Mouse (Mus musculus) left cerebral cortex, adult 8-10 months (tissue): Measurements from ENCODE around the gene Arap1. TPM values are rescaled to one million over a fixed set of nuclear protein-coding genes. Genes with fewer than 3 reads are reported as not detected.

Source experiments
- DNase-seq, 2 experiments: peaks; one replicate each; pipeline ENCODE4 v3.0.0; 2022; ENCODE audit warnings: low spot score in 2 of 2
- total RNA-seq, 4 experiments: library from RNA; stranded (reverse); gene quantifications; 2 replicates each; pipeline ENCODE4 v1.2.4; 2022

Gene Arap1
- total RNA-seq, 4 experiments from 2014 or later: 19.6 to 32.5 (median 25.3) TPM

GRCm38 (mm10) chr7:101361767-101362166 is 13.9 kb downstream of the Arap1 start:
- no peak for DNase-seq

- no peak for DNase-seq
Observed at GRCm38 (mm10) chr7:101362791-101363191, 14.9 kb downstream of the Arap1 start.

GRCm38 (mm10) chr7:101363914-101364313 is 16.0 kb downstream of the Arap1 start:
- no peak for DNase-seq

- no peak for DNase-seq
Observed at GRCm38 (mm10) chr7:101367901-101368852, 20.3 kb downstream of the Arap1 start.

GRCm38 (mm10) chr7:101369666-101370065 is 21.8 kb downstream of the Arap1 start:
- no peak for DNase-seq

- DNase-seq: no peak
Observed at GRCm38 (mm10) chr7:101373082-101373481, 25.2 kb downstream of the Arap1 start.

GRCm38 (mm10) chr7:101374155-101374554 is 26.3 kb downstream of the Arap1 start:
- DNase-seq: no peak

GRCm38 (mm10) chr7:101376701-101377340 is 29.0 kb downstream of the Arap1 start:
- no peak for DNase-seq

- no peak for DNase-seq
Observed at GRCm38 (mm10) chr7:101377741-101378262, 29.9 kb downstream of the Arap1 start.

GRCm38 (mm10) chr7:101378285-101378684 is 30.4 kb downstream of the Arap1 start:
- DNase-seq: no peak

GRCm38 (mm10) chr7:101378796-101379465 is 31.1 kb downstream of the Arap1 start:
- no peak for DNase-seq

GRCm38 (mm10) chr7:101379732-101380131 is 31.9 kb downstream of the Arap1 start:
- DNase-seq: no peak

GRCm38 (mm10) chr7:101381512-101381911 is 33.6 kb downstream of the Arap1 start:
- DNase-seq: no peak

- DNase-seq: peak in 1 of 2 experiments; percentile 15
Observed at GRCm38 (mm10) chr7:101382378-101382777, 34.5 kb downstream of the Arap1 start.

- DNase-seq: no peak
Observed at GRCm38 (mm10) chr7:101383756-101384155, 35.9 kb downstream of the Arap1 start.

GRCm38 (mm10) chr7:101384931-101385330 is 37.1 kb downstream of the Arap1 start:
- no peak for DNase-seq

- DNase-seq: no peak
Observed at GRCm38 (mm10) chr7:101385331-101385733, 37.5 kb downstream of the Arap1 start.

- no peak for DNase-seq
Observed at GRCm38 (mm10) chr7:101385866-101386452, 38.1 kb downstream of the Arap1 start.

GRCm38 (mm10) chr7:101389256-101389655 is 41.4 kb downstream of the Arap1 start:
- DNase-seq: no peak

- DNase-seq: no peak
Observed at GRCm38 (mm10) chr7:101391909-101392479, 44.1 kb downstream of the Arap1 start.

GRCm38 (mm10) chr7:101393015-101393414 is 45.1 kb downstream of the Arap1 start:
- DNase-seq: no peak
